Mouse (Mus musculus) embryonic facial prominence, embryonic 11.5 days (tissue): ENCODE measurements around the gene Plek. TPM values are rescaled to one million over a fixed set of nuclear protein-coding genes. Genes with fewer than 3 reads are reported as not detected.
"Not testable (repeated sequence)": the region's sequence is repeated elsewhere in the genome, so short reads cannot be mapped to it uniquely, and the experiment has no call there.

Source experiments
- ATAC-seq: fragments of 200-750 bp; cut with Nextera tagmentation; replicated peaks from 2 replicates; pipeline ENCODE4 v1.8.0; 2017; ENCODE audit warnings: low read depth; ENCODE audit not compliant: insufficient number of reproducible peaks, low FRiP score, low TSS enrichment
- DNase-seq: peaks from one replicate; pipeline ENCODE4 v3.0.0-alpha.2; 2015; ENCODE audit warnings: low spot score
- H3K27ac ChIP-seq: fragments of 300-500 bp; sonication (generic); replicated peaks from 2 replicates; pipeline ENCODE4 v1.5.1; 2014; ENCODE audit warnings: mild to moderate bottlenecking, low read depth, low read length, control low read depth
- H3K27me3 ChIP-seq: fragments of 300-500 bp; sonication (generic); 2 replicates; pipeline ENCODE4 v1.6.1; 2014; ENCODE audit warnings: mild to moderate bottlenecking, low read length, moderate library complexity, mixed read lengths; ENCODE audit not compliant: control insufficient read depth, insufficient read depth
- H3K36me3 ChIP-seq: fragments of 300-500 bp; sonication (generic); replicated peaks from 2 replicates; pipeline ENCODE4 v1.6.1; 2014; ENCODE audit warnings: low read depth, mild to moderate bottlenecking, low read length, moderate library complexity, mixed read lengths; ENCODE audit not compliant: control insufficient read depth, insufficient read depth
- H3K4me1 ChIP-seq: fragments of 300-500 bp; sonication (generic); 2 replicates; pipeline ENCODE4 v1.6.1; 2014; ENCODE audit warnings: low read length, mixed read lengths; ENCODE audit not compliant: control insufficient read depth, insufficient read depth
- H3K4me2 ChIP-seq: fragments of 300-500 bp; sonication (generic); 2 replicates; pipeline ENCODE4 v1.6.1; 2014; ENCODE audit warnings: low read depth, mild to moderate bottlenecking, control low read depth, low read length, moderate library complexity
- H3K4me3 ChIP-seq: fragments of 300-500 bp; sonication (generic); 2 replicates; pipeline ENCODE4 v1.5.1; 2014; ENCODE audit warnings: low read depth, low read length, control low read depth
- H3K9ac ChIP-seq: fragments of 300-500 bp; sonication (generic); replicated peaks from 2 replicates; pipeline ENCODE4 v1.6.1; 2014; ENCODE audit warnings: mild to moderate bottlenecking, control low read depth, low read length
- H3K9me3 ChIP-seq: fragments of 300-500 bp; sonication (generic); replicated peaks from 2 replicates; pipeline ENCODE4 v1.6.1; 2016; ENCODE audit warnings: mild to moderate bottlenecking, low read length, inconsistent platforms, mixed read lengths; ENCODE audit not compliant: control insufficient read depth
- WGBS: fragments of 180-500 bp; shearing (Covaris S2); extraction: QIAGEN DNeasy Blood & Tissue Kit; methylation state at CpG from one replicate; pipeline ENCODE4 v1.1.7; 2014; 5-methylcytosine and 5-hydroxymethylcytosine counted together
- polyA plus RNA-seq: library from polyadenylated mRNA; unstranded; fragments of >200 nt; fragmentation: Nextera tagmentation; extraction: Ambion mirVana; gene quantifications from 2 replicates; pipeline ENCODE4 v1.2.1, GENCODE M21; 2014

Gene Plek
- 6.5 and 7.5 TPM in 2 replicates for polyA plus RNA-seq

DNA sequence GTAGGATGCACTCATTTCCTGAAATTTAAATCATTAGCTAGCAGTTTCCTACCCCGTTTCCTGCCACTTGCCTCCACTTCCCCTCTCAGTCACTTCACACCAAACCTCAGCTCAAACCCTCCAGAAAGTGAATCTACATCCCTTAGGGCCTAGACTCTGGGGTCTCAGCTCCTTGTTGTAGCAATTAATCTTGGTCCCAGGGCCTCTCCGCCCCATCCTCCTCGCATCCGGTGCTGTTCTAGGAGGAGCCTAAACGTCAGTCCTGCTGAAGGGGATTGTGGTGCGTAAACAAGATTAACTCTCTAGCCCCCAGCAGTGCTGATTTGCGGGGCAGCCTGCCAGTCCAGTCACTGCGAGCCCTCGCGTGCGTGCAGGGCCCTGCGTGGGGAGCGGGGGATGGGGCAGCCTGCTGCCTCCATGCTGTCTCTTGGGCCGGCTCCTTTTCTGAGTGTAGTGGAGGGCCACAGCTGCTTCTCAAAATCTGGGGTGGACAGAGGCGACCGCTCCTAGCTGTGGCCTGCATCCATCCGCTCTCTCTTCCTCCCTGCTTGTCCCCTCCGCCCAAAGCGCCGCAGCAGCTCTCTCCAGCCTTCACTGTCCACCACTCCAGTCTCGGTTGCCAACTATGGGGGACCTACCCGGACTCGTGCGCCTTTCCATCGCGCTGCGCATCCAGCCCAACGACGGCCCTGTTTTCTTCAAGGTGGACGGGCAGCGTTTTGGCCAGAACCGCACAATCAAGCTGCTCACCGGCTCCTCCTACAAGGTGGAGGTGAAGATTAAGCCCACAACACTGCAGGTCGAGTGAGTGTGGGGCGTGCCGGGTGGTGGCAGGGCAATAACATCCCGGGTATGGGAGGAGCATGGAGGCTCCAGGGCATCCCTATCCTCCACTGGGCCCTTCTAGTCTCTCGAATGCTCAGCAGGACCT lies at the start of gene Plek, which contains the start of gene Cnrip1:
TSS of gene Plek (minus strand) at position 837 of the 931 bp plus-strand sequence.
TSS of gene Cnrip1 (plus strand) at position 42 of the 931 bp plus-strand sequence.
- Histone ChIP-seq H3K9ac (peak within 1 kb of the TSS; percentile 76), H3K27me3 (no peaks in the 10 kb centered on the region), H3K27ac (no peak within 1 kb of the TSS; the same call in 1 of the 2 replicates), H3K9me3 (no peaks in the 10 kb centered on the region), H3K36me3 (no peaks in the 10 kb centered on the region), H3K4me1 (no peaks in the 10 kb centered on the region), H3K4me2 (peak within 1 kb of the TSS; percentile 86), H3K4me3 (peak within 1 kb of the TSS; percentile 52)
- WGBS, result under 1% methylated on average over 38 of the region's 38 CpGs
- ATAC-seq (peak; percentile 89), DNase-seq (peak; percentile 59)

DNA sequence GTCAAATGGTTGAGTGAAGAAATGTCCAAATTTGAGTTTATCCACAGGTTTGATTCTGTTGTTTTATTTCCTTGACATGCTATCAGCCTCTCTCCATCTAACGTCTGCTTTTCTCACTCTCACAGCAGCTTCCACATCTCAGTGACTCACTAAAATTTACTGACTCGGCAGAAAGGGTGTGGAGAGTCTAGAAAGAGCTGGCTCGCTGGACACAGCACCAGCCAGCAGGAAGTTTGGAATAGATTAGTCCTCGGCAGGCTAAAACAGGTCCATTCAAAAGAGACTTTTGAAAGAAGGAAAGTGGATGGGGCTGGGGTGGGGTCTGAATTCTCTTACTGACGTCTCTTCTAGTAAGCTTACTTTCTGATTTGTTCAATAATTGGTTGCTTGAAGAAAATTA lies 33.9 kb upstream of the Plek start:
- DNase-seq, result peak; percentile 19
- ATAC-seq, result no peak
- no peak overlapping the region for H3K27ac ChIP-seq

DNA sequence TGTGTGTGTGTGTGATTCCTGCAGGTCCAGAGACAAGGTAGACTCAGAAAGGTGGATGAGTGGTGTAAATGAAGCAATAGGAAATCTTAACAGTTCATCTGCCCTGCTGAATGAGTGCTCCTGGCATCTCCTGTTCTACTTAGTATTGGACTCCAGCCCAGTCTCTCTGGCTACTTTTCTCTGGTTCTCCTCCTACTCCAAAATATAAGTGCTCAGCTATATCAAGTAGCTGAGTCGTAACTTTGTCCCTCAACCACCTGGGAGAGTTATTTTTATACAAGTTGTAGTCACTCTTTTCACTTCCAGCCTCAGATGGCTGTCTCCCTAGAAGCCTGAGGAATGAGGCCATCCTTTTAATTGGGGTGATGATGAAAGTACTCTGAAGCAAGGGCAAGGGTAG lies 31.7 kb upstream of the Plek start:
- Histone ChIP-seq H3K27me3 (no peaks in the 10 kb centered on the region), H3K4me2 (no peak overlapping the region), H3K9me3 (no peaks in the 10 kb centered on the region), H3K36me3 (no peaks in the 10 kb centered on the region), H3K4me1 (no peaks in the 10 kb centered on the region), H3K27ac (no peak overlapping the region), H3K4me3 (no peak overlapping the region), H3K9ac (no peak overlapping the region)
- WGBS, result 71% methylated on average over 1 of the region's 1 CpGs
- no peak for ATAC-seq
- DNase-seq, result no peak

More for the DNA sequence above, 33.9 kb upstream of the Plek start:
- no peaks in the 10 kb centered on the region for H3K4me1 ChIP-seq
- no peaks in the 10 kb centered on the region for H3K27me3 ChIP-seq
- no peak overlapping the region for H3K4me2 ChIP-seq
- H3K4me3 ChIP-seq, result no peak overlapping the region
- no peaks in the 10 kb centered on the region for H3K9me3 ChIP-seq
- H3K9ac ChIP-seq, result no peak overlapping the region
- no peaks in the 10 kb centered on the region for H3K36me3 ChIP-seq
- 25% methylated on average over 5 of the region's 5 CpGs for WGBS

DNA sequence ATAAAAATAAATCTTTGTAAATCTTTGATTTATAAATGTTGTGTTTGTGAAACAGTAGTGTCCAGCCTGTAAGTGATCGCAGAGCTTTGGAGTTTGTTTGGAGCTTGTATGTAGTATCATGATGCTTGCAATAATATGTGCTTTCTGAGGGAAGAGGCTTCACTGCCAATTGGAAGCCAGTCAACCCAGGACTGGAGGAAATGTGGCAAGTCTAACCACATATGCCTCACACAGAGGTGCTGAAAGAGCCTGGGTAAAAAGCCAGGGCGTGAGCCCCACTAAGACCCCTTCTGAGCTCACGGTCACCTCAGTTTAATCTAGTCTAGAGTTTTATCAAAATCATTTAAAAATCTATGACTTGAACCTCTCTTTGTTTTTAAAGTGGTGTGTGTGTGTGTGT lies 31.3 kb upstream of the Plek start:
- H3K36me3 ChIP-seq, result no peaks in the 10 kb centered on the region
- no peak overlapping the region for H3K4me3 ChIP-seq
- WGBS, result 95% methylated on average over 3 of the region's 3 CpGs
- no peak overlapping the region for H3K27ac ChIP-seq
- no peaks in the 10 kb centered on the region for H3K9me3 ChIP-seq
- H3K9ac ChIP-seq, result no peak overlapping the region
- H3K4me2 ChIP-seq, result no peak overlapping the region
- ATAC-seq (no peak), DNase-seq (no peak)
- no peaks in the 10 kb centered on the region for H3K4me1 ChIP-seq
- no peaks in the 10 kb centered on the region for H3K27me3 ChIP-seq

DNA sequence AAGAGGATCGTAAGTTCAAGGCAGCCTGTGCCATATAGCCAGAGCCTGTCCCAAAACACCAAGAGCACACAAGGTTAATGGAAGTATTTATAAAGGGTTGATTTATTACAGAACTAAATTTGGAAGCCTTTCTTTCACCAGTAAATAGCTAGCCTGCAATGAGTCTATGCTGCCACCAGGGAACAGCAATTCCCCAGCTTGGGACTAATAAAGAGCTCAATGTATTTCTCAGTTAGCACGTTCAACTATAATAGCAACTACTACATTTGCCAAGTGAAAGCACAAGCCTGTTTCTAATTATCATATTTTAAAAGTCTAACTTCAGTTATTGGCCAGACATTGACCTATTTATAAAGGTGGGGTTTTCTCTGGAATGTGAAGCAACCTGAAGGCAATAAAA lies 30.8 kb upstream of the Plek start:
- 47% methylated on average over 2 of the region's 2 CpGs for WGBS
- H3K4me2 ChIP-seq, result no peak overlapping the region
- H3K9me3 ChIP-seq, result no peaks in the 10 kb centered on the region
- no peaks in the 10 kb centered on the region for H3K27me3 ChIP-seq
- DNase-seq, result peak; percentile 66
- no peak overlapping the region for H3K4me3 ChIP-seq
- H3K27ac ChIP-seq, result no peak overlapping the region
- H3K4me1 ChIP-seq, result no peaks in the 10 kb centered on the region
- H3K36me3 ChIP-seq, result no peaks in the 10 kb centered on the region
- H3K9ac ChIP-seq, result no peak overlapping the region
- no peak for ATAC-seq

DNA sequence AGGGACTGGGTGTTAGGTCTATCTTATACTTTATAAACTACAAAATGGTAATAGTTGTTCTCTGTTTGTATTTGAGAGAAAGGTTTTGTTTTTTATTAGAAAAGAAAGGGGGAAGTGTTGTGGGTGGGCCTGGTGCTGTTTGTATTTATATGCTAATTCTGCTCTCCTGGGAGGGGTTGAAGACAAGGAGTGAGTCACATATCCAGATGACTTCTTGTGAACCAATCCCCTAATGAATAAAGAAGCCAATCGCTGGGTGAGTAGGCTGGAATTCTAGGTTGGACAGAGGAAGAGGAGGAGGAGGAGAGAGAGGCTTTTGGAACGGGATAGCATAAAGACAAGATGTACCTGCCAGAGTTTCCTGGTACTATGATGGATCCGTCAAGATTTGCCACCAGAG lies 29.9 kb upstream of the Plek start:
- 52% methylated on average over 3 of the region's 3 CpGs for WGBS
- no peak for ATAC-seq
- no peaks in the 10 kb centered on the region for H3K9me3 ChIP-seq

DNA sequence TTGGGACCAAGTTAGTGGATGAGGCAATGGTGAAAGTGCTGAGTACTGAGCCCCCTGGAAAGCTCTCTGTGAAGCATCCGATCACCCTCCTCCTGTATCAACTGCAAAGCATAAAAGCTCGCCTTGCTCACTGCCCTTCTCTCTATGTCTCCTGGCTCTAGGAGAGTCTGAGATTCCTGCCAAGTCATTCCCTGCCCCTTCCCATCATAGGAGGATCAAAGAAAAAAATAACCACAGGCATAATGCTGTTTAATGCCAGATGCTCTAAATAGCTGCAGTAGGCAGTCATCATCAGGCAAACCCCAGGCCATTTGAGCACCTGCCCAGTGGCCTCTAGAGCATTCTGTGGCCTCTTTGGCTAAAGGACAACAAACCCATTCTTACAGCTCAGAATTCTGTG lies 23.5 kb upstream of the Plek start:
- Histone ChIP-seq H3K9ac (no peak overlapping the region), H3K4me3 (no peak overlapping the region), H3K4me2 (no peak overlapping the region), H3K4me1 (no peaks in the 10 kb centered on the region), H3K9me3 (no peaks in the 10 kb centered on the region), H3K27ac (no peak overlapping the region), H3K36me3 (no peaks in the 10 kb centered on the region), H3K27me3 (no peaks in the 10 kb centered on the region)
- ATAC-seq (no peak), DNase-seq (no peak)
- WGBS, result 86% methylated on average over 2 of the region's 2 CpGs

More for the DNA sequence above, 29.9 kb upstream of the Plek start:
- no peak for DNase-seq
- H3K36me3 ChIP-seq, result no peaks in the 10 kb centered on the region
- no peaks in the 10 kb centered on the region for H3K4me1 ChIP-seq
- H3K4me2 ChIP-seq, result no peak overlapping the region
- no peaks in the 10 kb centered on the region for H3K27me3 ChIP-seq
- H3K9ac ChIP-seq, result no peak overlapping the region
- no peak overlapping the region for H3K4me3 ChIP-seq
- no peak overlapping the region for H3K27ac ChIP-seq

DNA sequence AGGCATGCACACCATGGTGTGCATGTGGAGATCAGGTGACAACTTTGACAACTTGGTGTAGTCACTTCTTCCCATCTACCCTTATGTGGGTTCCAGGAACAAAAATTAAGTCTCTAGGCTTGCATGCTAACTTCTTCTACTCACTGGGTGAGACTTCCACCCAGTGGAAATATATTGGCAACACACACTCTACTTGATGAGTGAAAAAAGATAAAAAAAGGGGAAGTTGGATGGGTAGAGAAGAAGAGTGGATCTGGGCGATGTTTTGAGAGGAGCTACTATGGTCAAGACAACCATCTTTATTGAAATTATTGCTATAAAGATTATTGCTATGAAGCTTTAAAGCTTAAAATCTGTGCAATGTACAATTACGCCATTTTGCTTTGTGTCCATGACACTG lies 17.2 kb upstream of the Plek start:
- not testable (repeated sequence) for H3K9ac ChIP-seq, H3K4me2 ChIP-seq, H3K27me3 ChIP-seq, H3K4me3 ChIP-seq, H3K36me3 ChIP-seq, H3K27ac ChIP-seq, H3K4me1 ChIP-seq, ATAC-seq, DNase-seq, H3K9me3 ChIP-seq
- WGBS, result 88% methylated on average over 2 of the region's 2 CpGs
